Mouse (Mus musculus): Measurements from ENCODE around the gene Gigyf2. TPM values are rescaled to one million over a fixed set of nuclear protein-coding genes. Genes with fewer than 3 reads are reported as not detected.

Gene Gigyf2
- total RNA-seq (2012; rRNA removed) (27.1 and 28.5 TPM in 2 replicates), polyA plus RNA-seq (2012; ENCODE audit: insufficient read depth in 1 of 2, insufficient read length in 2 of 2, low read depth in 1 of 2, low replicate concordance in 2 of 2, missing spikeins in 1 of 2) (10 to 100 TPM in 1 of 2 experiments, not detected in 1; 70.6 TPM)

DNA sequence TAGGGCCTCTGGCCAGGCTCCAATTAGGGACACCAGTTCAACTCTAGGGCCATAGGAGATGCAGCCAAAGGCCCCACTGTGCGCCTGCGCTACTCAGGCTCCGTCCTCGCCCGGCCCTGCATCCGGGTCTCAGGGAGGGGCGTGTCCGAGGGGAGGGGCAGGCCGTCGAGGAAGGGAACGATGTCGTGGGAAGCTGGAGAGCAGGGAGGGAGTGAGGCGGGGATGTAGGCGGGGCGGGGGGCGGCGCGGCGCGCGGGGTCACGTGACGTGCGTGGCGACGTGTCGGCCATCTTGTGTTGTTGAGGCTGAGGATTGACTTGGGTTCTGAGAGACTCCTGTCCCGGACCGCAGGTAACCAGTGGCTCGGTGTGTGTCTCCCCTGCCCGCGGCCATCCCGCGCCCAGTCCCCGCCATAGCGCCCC is at the start of gene Gigyf2:
Gigyf2 (plus strand) TSS at position 257 of the 422 bp plus-strand sequence.
- H3K9ac ChIP-seq (ENCODE audit: control insufficient read depth, low read depth, low read length, poor library complexity, severe bottlenecking): peak within 1 kb of the TSS; percentile 98
- DNase-seq (ENCODE audit: low read depth, low spot score): peak; percentile 98
- peaks cover 4 to 34% of the 10 kb centered on the region in 2 experiments for H3K36me3 ChIP-seq (ENCODE audit: control insufficient read depth in 1 of 2, insufficient read depth in 2 of 2, low read length in 2 of 2)
- peaks cover 10 to 19% of the 10 kb centered on the region in 2 experiments for H3K4me1 ChIP-seq (ENCODE audit: control insufficient read depth in 1 of 2, insufficient read depth in 2 of 2, low read length in 2 of 2)
- peak within 1 kb of the TSS; percentile 79 to 96 for H3K4me3 ChIP-seq (ENCODE audit: control insufficient read depth in 1 of 2, insufficient read depth in 1 of 2, low read depth in 2 of 2, low read length in 2 of 2)
- no peaks in the 10 kb centered on the region for H3K9me3 ChIP-seq (replicated peaks; ENCODE audit: insufficient read depth, low read length)
- H3K79me2 ChIP-seq (ENCODE audit: control insufficient read depth, insufficient read depth, low read length, poor library complexity): peaks cover 36% of the 10 kb centered on the region
- no peaks in the 10 kb centered on the region for H3K27me3 ChIP-seq (ENCODE audit: control insufficient read depth in 1 of 2, insufficient read depth in 2 of 2, low read length in 2 of 2)
- peak within 1 kb of the TSS; percentile 64 for H3K27ac ChIP-seq (ENCODE audit: control insufficient read depth, low read depth, low read length)
- TF ChIP-seq MAX (IDR thresholded peaks at IDR 0.05; ENCODE audit: low read length) (peak; percentile 86), POLR2AphosphoS2 (IDR thresholded peaks at IDR 0.05; ENCODE audit: low read length) (peak; percentile 75; the same call in 1 of the 2 replicates), JUND (IDR thresholded peaks at IDR 0.05; ENCODE audit: low read depth, low read length) (no peak), USF2 (IDR thresholded peaks at IDR 0.05; ENCODE audit: borderline replicate concordance in 1 of 2, insufficient read depth in 1 of 2, low read depth in 1 of 2, low read length in 2 of 2) (peak; percentile 58 to 88; a peak in 3 of 4 replicates), TBP (IDR thresholded peaks at IDR 0.05; ENCODE audit: low read depth, low read length) (peak; percentile 9; the same call in 1 of the 2 replicates), POLR2A (IDR thresholded peaks at IDR 0.05; ENCODE audit: control insufficient read depth in 1 of 2, insufficient read depth in 1 of 2, low read depth in 1 of 2, low read length in 2 of 2, poor library complexity in 1 of 2) (peak; percentile 49 to 84), HCFC1 (IDR thresholded peaks at IDR 0.05; ENCODE audit: low read depth, low read length) (peak; percentile 78), MEF2A (IDR thresholded peaks at IDR 0.05; ENCODE audit: extremely low read depth, insufficient replicate concordance, low read depth, low read length, poor library complexity, severe bottlenecking) (no peak), NELFE (IDR thresholded peaks at IDR 0.05; ENCODE audit: low read depth, low read length) (peak; percentile 84), BHLHE40 (IDR thresholded peaks at IDR 0.05; ENCODE audit: borderline replicate concordance, low read depth, low read length) (peak; percentile 91), USF1 (IDR thresholded peaks at IDR 0.05; ENCODE audit: low read depth, low read length) (peak; percentile 98), EP300 (IDR thresholded peaks at IDR 0.05; ENCODE audit: low read depth in 1 of 2, low read length in 2 of 2) (no peak; a peak in 1 of 4 replicates), CHD1 (IDR thresholded peaks at IDR 0.05; ENCODE audit: low read depth, low read length) (no peak), SIN3A (IDR thresholded peaks at IDR 0.05; ENCODE audit: low read length) (peak; percentile 66), NRF1 (IDR thresholded peaks at IDR 0.05; ENCODE audit: insufficient read depth, low read depth, low read length, poor library complexity, severe bottlenecking) (peak; percentile 94), MXI1 (IDR thresholded peaks at IDR 0.05; ENCODE audit: low read depth, low read length) (peak; percentile 76; the same call in 1 of the 2 replicates), ELF1 (IDR thresholded peaks at IDR 0.05; ENCODE audit: low read depth, low read length) (peak; percentile 63), MAZ (IDR thresholded peaks at IDR 0.05; ENCODE audit: low read depth, low read length) (peak; percentile 75; the same call in 1 of the 2 replicates), MYB (IDR thresholded peaks at IDR 0.05; ENCODE audit: low read depth, low read length) (no peak), ZMIZ1 (IDR thresholded peaks at IDR 0.05; ENCODE audit: low read depth, low read length) (peak; percentile 70; the same call in 1 of the 2 replicates)

Measured in MEL (cell line).